Comparison of ENCODE assay signal across 20 mouse cellular contexts in the genomic region with DNA sequence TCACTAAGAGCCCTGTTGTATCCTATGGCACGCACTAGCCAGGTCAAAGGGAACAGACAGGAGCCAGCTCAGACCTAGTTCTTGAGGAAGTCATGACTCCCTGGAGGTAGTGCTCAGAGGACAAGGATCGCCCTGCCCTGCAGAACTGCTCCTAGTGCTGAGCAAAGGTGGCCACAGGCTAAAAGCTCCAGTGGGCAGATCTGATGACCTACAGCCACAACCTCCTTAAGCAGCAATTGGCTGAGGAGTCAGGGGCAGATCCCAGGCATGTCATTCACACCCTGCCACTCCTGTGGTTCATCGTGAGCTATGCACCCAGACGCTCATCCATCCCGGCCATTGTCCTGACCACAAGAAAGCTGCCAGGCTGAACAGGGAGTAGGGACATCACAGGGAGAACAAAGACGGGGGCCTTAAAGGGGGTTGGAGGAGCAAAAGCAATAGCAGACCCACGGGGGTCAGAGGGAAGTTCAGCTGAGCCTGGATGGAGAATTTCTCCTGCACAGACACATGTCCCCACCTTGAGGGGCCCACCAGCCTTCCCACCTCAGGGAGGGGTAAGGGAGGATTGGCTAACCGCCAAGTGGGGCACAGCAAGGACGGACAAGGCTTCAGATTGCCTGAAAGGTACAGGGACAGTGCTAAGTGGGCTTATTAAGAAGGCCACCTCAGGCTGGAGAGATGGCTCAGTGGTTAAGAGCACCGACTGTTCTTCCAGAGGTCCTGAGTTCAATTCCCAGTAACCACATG. TPM values are rescaled to one million over a fixed set of nuclear protein-coding genes. Genes with fewer than 3 reads are reported as not detected.
A peak's percentile ranks its signal among the peaks of the same experiment; 100 is the strongest.
DNase-seq lines count a peak whose midpoint lies in the region; ATAC-seq and TF ChIP-seq lines count a peak whose summit lies in the region.
"Had no signal": no experiment of that assay in that cellular context is flagged by ENCODE, and none has a peak within 500 bp of the region (broad histone marks: within the 10 kb centered on the region; RNA-seq: fewer than 3 reads in every experiment).

No protein-coding gene starts in this region.

- intact Hi-C loops in heart, postnatal 25 days (cut with DNase I) = loop anchor here (5.0 to 10.0 kb wide), 2 partner anchors 81 to 503 kb away; no protein-coding TSS in a partner anchor
- intact Hi-C loops in left cerebral cortex, postnatal 4 days (cut with DNase I) = loop anchor here (5.0 to 10.0 kb wide), 2 partner anchors 501 to 663 kb away; partner anchors contain the start of gene Tprgl

- no peaks in the 10 kb centered on the region for H3K27me3 ChIP-seq in kidney, postnatal 0 days (ENCODE audit: insufficient read depth, low read length)
- H3K27me3 ChIP-seq in embryonic facial prominence, embryonic 13.5 days = 0 out of 2 replicates have a peak, but pooled peaks cover 3% of the 10 kb centered on the region
- H3K27me3 ChIP-seq: intestine, embryonic 15.5 days; lung, embryonic 15.5 days; stomach, embryonic 15.5 days had no signal

- DNase-seq in heart, adult 18-20 months = peak; percentile 16 to 21
- no peak for DNase-seq in heart, postnatal 25 days (ENCODE audit: low spot score)
- no peak for DNase-seq in kidney, postnatal 0 days (ENCODE audit: low spot score)
- DNase-seq in kidney, postnatal 14 days = no peak
- DNase-seq in retina, postnatal 1 day = peak; percentile 60
- no peak for DNase-seq in left cerebral cortex, postnatal 4 days
- DNase-seq: liver, embryonic 13.5 days; spleen, adult 18-20 months had no signal

- H3K4me3 ChIP-seq in kidney, postnatal 0 days (replicated peaks; ENCODE audit: low read depth, low read length) = no peak overlapping the region
- no peak overlapping the region for H3K4me3 ChIP-seq in embryonic facial prominence, embryonic 13.5 days
- H3K4me3 ChIP-seq: intestine, embryonic 15.5 days; liver, embryonic 13.5 days; lung, embryonic 15.5 days; midbrain, embryonic 13.5 days; myocyte; stomach, embryonic 15.5 days had no signal

- H3K4me2 ChIP-seq in kidney, postnatal 0 days (ENCODE audit: low read length) = no peak overlapping the region
- no peak overlapping the region for H3K4me2 ChIP-seq in embryonic facial prominence, embryonic 13.5 days
- H3K4me2 ChIP-seq: intestine, embryonic 15.5 days; liver, embryonic 13.5 days; lung, embryonic 15.5 days; midbrain, embryonic 13.5 days; stomach, embryonic 15.5 days had no signal

- no peaks in the 10 kb centered on the region for H3K9me3 ChIP-seq in kidney, postnatal 0 days (replicated peaks; ENCODE audit: low read length)
- H3K9me3 ChIP-seq in embryonic facial prominence, embryonic 13.5 days = no peaks in the 10 kb centered on the region
- H3K9me3 ChIP-seq: intestine, embryonic 15.5 days; liver, embryonic 13.5 days; lung, embryonic 15.5 days; midbrain, embryonic 13.5 days; stomach, embryonic 15.5 days had no signal

- no peaks in the 10 kb centered on the region for H3K4me1 ChIP-seq in kidney, postnatal 0 days (replicated peaks; ENCODE audit: insufficient read depth, low read length)
- H3K4me1 ChIP-seq in embryonic facial prominence, embryonic 13.5 days = peaks cover 23% of the 10 kb centered on the region
- H3K4me1 ChIP-seq: liver, embryonic 13.5 days; stomach, embryonic 15.5 days had no signal

- H3K9ac ChIP-seq in kidney, postnatal 0 days (ENCODE audit: low read depth, low read length) = no peak overlapping the region
- H3K9ac ChIP-seq in embryonic facial prominence, embryonic 13.5 days = 0 out of 2 replicates have a peak overlapping the region, but pooled peaks have one; percentile 21
- H3K9ac ChIP-seq: forebrain, postnatal 0 days; intestine, embryonic 15.5 days; liver, embryonic 13.5 days; lung, embryonic 15.5 days; midbrain, embryonic 13.5 days; stomach, embryonic 15.5 days had no signal

- no peak for TF ChIP-seq CTCF in kidney, postnatal 0 days (IDR thresholded peaks at IDR 0.05; ENCODE audit: low read depth)

- 38% methylated on average over 10 of the region's 10 CpGs for WGBS in kidney, postnatal 0 days
- WGBS in embryonic facial prominence, embryonic 13.5 days = 39% methylated on average over 10 of the region's 10 CpGs

- 0 out of 2 replicates have a peak, but pooled peaks have one; percentile 6 for ATAC-seq in kidney, postnatal 0 days (replicated peaks; ENCODE audit: low FRiP score, low read depth)
- ATAC-seq in embryonic facial prominence, embryonic 13.5 days (ENCODE audit: insufficient number of reproducible peaks, insufficient read depth, low FRiP score, low TSS enrichment, low read depth) = no peak
- ATAC-seq: forebrain, postnatal 0 days; intestine, embryonic 15.5 days; midbrain, embryonic 13.5 days had no signal

- no peaks in the 10 kb centered on the region for H3K36me3 ChIP-seq in kidney, postnatal 0 days (ENCODE audit: insufficient read depth, low read length)
- no peaks in the 10 kb centered on the region for H3K36me3 ChIP-seq in embryonic facial prominence, embryonic 13.5 days
- H3K36me3 ChIP-seq: intestine, embryonic 15.5 days; liver, embryonic 13.5 days; lung, embryonic 15.5 days; midbrain, embryonic 13.5 days; stomach, embryonic 15.5 days had no signal

- no peak overlapping the region for H3K27ac ChIP-seq in kidney, postnatal 0 days
- no peak overlapping the region for H3K27ac ChIP-seq in embryonic facial prominence, embryonic 13.5 days
- H3K27ac ChIP-seq: intestine, embryonic 15.5 days; liver, embryonic 13.5 days; lung, embryonic 15.5 days; midbrain, embryonic 13.5 days; stomach, embryonic 15.5 days had no signal

RNA-seq across cellular contexts. Expression of gene Ttc34, which starts 9.2 kb away (rescaled TPM):
- total RNA-seq in heart, adult 18-20 months (2021) = under 1 TPM; 0.15 to 0.18 TPM
- under 1 TPM in 1 of 2 experiments, not detected in 1; 0.17 TPM for total RNA-seq in heart, postnatal 25 days (2021)
- 0.30 and 0.34 TPM in 2 replicates for polyA plus RNA-seq in kidney, postnatal 0 days (2015; fragmentation: Nextera tagmentation; extraction: Ambion mirVana)
- polyA plus RNA-seq in embryonic facial prominence, embryonic 13.5 days (2015; fragmentation: Nextera tagmentation; extraction: Ambion mirVana) = 0.36 and 0.49 TPM in 2 replicates
- total RNA-seq in left cerebral cortex, postnatal 4 days (2021) = 1 to 10 TPM; 2.4 to 2.8 TPM
- total RNA-seq: gastrocnemius, adult 8-10 months; hematopoietic stem cell, adult 5-6 weeks; neutrophil, adult 5-6 weeks had no signal
- polyA plus RNA-seq: intestine, embryonic 15.5 days; myocyte had no signal

RNA-seq across cellular contexts. Expression of gene Mmel1, which starts 41.3 kb away (rescaled TPM):
- total RNA-seq in heart, adult 18-20 months (2021) = under 1 TPM; 0.10 to 0.13 TPM
- total RNA-seq in heart, postnatal 25 days (2021) = under 1 TPM; 0.20 to 0.39 TPM
- polyA plus RNA-seq in kidney, postnatal 0 days (2015; fragmentation: Nextera tagmentation; extraction: Ambion mirVana) = not detected in 2 replicates
- polyA plus RNA-seq in embryonic facial prominence, embryonic 13.5 days (2015; fragmentation: Nextera tagmentation; extraction: Ambion mirVana) = 0.28 TPM in 1 of 2 replicates, not detected in the other
- total RNA-seq in left cerebral cortex, postnatal 4 days (2021) = under 1 TPM; 0.28 to 0.54 TPM
- total RNA-seq: gastrocnemius, adult 8-10 months; hematopoietic stem cell, adult 5-6 weeks; neutrophil, adult 5-6 weeks had no signal
- polyA plus RNA-seq: kidney, embryonic 14.5 days; limb, embryonic 11.5 days had no signal

Comparison
In these comparisons a context has a peak if more than half of its experiments do, and no peak if none do; other contexts are left out.
1. DNase-seq: peak in heart, adult 18-20 months (2 of 2) and retina, postnatal 1 day (single experiment); none in heart, postnatal 25 days (single experiment), kidney, postnatal 0 days (single experiment), kidney, postnatal 14 days (single experiment) and left cerebral cortex, postnatal 4 days (single experiment).